Mouse (Mus musculus) hematopoietic stem cell, adult 5-6 weeks (primary cell): ENCODE results near the gene Dynlrb1. TPM values are rescaled to one million over a fixed set of nuclear protein-coding genes. Genes with fewer than 3 reads are reported as not detected.
A peak's percentile ranks its signal among the peaks of the same experiment; 100 is the strongest.

Source experiments
- ATAC-seq, 2 experiments: fragments of 125-278 bp in 1 of 2; replicated peaks in 1 of 2; 2 replicates each; pipeline ENCODE4 v1.8.0; 2016 to 2017; ENCODE audit warnings: inconsistent platforms in 2 of 2, mild to moderate bottlenecking in 2 of 2, moderate number of reproducible peaks in 2 of 2, low read depth in 1 of 2, moderate TSS enrichment in 1 of 2; ENCODE audit not compliant: low FRiP score in 2 of 2, poor library complexity in 2 of 2, severe bottlenecking in 2 of 2, insufficient read depth in 1 of 2, low TSS enrichment in 1 of 2
- total RNA-seq: library from RNA; stranded (forward); fragments of 172-1452, 232-1000 nt; gene quantifications from 2 replicates; pipeline ENCODE4 v1.2.3, GENCODE M21; 2017

Dynlrb1 gene
- total RNA-seq, 1 experiment from 2014 or later: 279 TPM

- ATAC-seq: peak; percentile 50 to 58
Measured at GRCm38 (mm10) chr2:155276621-155277175, 40.4 kb downstream of the Dynlrb1 start.

GRCm38 (mm10) chr2:155277721-155278120 lies 41.4 kb downstream of the Dynlrb1 start:
- ATAC-seq: no peak

- ATAC-seq: no peak
Measured at GRCm38 (mm10) chr2:155278361-155278760, 42.0 kb downstream of the Dynlrb1 start.

- no peak for ATAC-seq
Measured at GRCm38 (mm10) chr2:155279163-155279562, 42.8 kb downstream of the Dynlrb1 start.

- ATAC-seq: no peak
Measured at GRCm38 (mm10) chr2:155280116-155280515, 43.8 kb downstream of the Dynlrb1 start.

- no peak for ATAC-seq
Measured at GRCm38 (mm10) chr2:155283793-155284192, 47.5 kb downstream of the Dynlrb1 start.

GRCm38 (mm10) chr2:155284647-155285046 lies 48.3 kb downstream of the Dynlrb1 start:
- ATAC-seq: no peak

DNA sequence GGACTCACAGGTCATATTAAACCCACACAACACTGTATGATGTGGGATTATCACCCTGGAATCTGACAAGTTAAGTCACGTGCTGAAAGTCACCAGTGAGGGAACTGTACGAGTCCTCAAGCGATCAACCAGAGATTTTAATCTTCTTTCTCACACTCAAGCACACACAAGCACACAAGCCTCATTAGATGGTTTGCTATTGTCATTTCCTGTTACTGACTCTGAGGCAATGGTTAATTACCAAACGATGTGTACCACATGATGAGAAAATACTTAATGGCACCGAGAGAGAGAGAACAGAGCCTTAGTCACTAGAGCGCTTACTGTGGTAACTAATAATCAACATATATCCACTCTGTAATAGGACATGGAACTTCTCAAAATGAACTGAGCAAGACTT lies 49.4 kb downstream of the Dynlrb1 start:
- ATAC-seq: no peak

DNA sequence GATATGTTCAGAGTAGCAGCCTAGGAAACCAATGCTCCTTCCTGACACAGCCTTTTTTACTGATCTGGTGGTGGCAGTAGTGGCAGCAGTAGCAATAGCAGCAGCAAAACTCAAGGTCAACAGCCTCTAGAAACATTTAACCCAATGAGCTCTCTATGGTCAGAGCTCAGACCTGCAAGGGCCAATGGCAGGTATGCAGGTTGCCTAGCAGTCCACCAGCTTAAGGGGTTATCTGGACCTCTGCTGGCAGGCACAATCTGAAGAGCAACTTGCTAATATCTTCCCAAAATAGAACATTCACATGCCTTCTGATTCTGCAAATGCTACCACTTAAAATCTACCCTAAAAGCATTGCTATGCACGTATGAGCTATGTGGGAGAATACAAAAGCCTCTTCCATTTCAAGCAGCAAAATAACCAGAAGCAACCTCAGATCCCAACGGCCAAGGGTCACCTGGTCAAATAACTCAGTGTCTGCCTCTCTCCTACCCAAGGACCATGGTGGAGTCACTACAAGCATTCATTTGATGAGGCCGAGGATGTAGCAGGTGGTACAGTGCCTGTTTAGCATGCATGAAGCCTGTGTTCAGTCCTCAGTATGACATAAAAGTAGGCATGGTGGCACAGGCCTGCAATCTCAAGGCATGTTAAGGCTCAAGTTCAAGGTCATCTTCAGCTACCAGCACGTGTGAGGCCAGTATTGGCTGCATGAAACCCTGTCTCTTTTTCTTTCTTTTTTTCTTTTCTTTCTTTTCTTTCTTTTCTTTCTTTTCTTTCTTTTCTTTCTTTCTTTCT lies 51.3 kb downstream of the Dynlrb1 start:
- no peak for ATAC-seq

DNA sequence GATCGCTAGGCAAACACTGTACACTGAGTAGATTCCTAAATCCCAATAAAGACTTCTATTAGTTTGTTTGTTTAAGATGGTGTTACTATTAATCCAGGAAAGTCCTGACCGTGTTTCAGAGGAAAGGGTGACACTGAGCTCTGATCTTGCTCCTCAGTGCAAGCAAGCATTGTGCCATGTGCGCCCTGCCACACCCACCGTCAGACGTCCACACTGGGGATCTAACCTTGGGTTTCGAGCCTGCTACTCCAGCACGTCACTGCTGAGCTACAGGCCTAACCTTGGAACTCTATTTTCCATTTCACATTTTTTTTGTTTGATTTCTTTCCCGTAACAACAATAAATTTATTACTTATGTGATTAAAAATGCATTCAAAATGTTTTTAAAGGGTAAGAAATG lies 53.7 kb downstream of the Dynlrb1 start:
- ATAC-seq: no peak

DNA sequence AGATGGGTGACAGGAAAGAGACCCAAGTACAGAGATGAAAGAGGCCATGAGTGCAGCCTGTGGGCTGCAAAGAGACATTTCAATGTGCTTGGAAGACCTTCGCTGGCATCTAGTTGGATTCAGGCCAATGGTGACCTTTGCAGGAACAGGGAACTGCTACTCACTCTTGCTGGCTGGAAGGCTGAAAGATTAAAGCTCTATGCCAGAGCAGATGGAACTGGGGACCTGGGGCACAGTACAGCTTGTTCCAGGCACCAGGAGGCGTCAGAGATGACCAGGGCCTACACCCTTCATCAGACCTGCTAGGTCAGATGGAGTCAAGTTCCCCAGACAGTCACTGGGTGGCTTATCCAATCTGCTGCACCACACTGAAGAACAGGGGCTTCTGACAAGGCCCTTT lies 57.0 kb downstream of the Dynlrb1 start:
- no peak for ATAC-seq

GRCm38 (mm10) chr2:155293946-155294345 lies 57.6 kb downstream of the Dynlrb1 start:
- ATAC-seq: no peak

GRCm38 (mm10) chr2:155295453-155295852 lies 59.1 kb downstream of the Dynlrb1 start:
- ATAC-seq: no peak

- ATAC-seq: no peak
Measured at GRCm38 (mm10) chr2:155299563-155299962, 63.2 kb downstream of the Dynlrb1 start.

Other genes with a start within 250 kb of the Dynlrb1 start
- not detected in 2 replicates for gene Gm14226, start 218.3 kb upstream of the Dynlrb1 start, total RNA-seq
- gene Ahcy, start 162.0 kb upstream of the Dynlrb1 start, total RNA-seq: 70.5 and 73.7 TPM in 2 replicates
- 57.3 and 65.5 TPM in 2 replicates for gene Itch, start 103.0 kb upstream of the Dynlrb1 start, total RNA-seq
- gene Map1lc3a, start 39.8 kb downstream of the Dynlrb1 start, total RNA-seq: 2.6 and 4.8 TPM in 2 replicates
- 43.4 and 48.2 TPM in 2 replicates for gene Pigu, start 120.9 kb downstream of the Dynlrb1 start, total RNA-seq
- 4.2 and 19.3 TPM in 2 replicates for gene Trp53inp2, start 144.5 kb downstream of the Dynlrb1 start, total RNA-seq
- gene Ncoa6, start 237.4 kb downstream of the Dynlrb1 start, total RNA-seq: 12.5 and 22.1 TPM in 2 replicates